Mouse (Mus musculus) hindbrain, embryonic 10.5 days (tissue): ENCODE data around the gene P4ha1. TPM values are rescaled to one million over a fixed set of nuclear protein-coding genes. Genes with fewer than 3 reads are reported as not detected.
"Not testable (repeated sequence)": the region's sequence is repeated elsewhere in the genome, so short reads cannot be mapped to it uniquely, and the experiment has no call there.

Source experiments
- DNase-seq: peaks from one replicate; pipeline ENCODE4 v3.0.0-alpha.2; 2017; ENCODE audit warnings: low spot score
- H3K27ac ChIP-seq: fragments of 300-500 bp; sonication (generic); 2 replicates; pipeline ENCODE4 v1.5.1; 2016; ENCODE audit warnings: mild to moderate bottlenecking, moderate library complexity
- H3K27me3 ChIP-seq: fragments of 300-500 bp; sonication (generic); 2 replicates; pipeline ENCODE4 v1.6.1; 2016; ENCODE audit warnings: mild to moderate bottlenecking; ENCODE audit not compliant: poor library complexity, insufficient read depth, severe bottlenecking
- H3K36me3 ChIP-seq: fragments of 300-500 bp; sonication (generic); 2 replicates; pipeline ENCODE4 v1.6.1; 2016; ENCODE audit warnings: mild to moderate bottlenecking, moderate library complexity
- H3K4me1 ChIP-seq: fragments of 300-500 bp; sonication (generic); replicated peaks from 2 replicates; pipeline ENCODE4 v1.6.1; 2016; ENCODE audit warnings: mild to moderate bottlenecking
- H3K4me3 ChIP-seq: fragments of 300-500 bp; sonication (generic); 2 replicates; pipeline ENCODE4 v1.5.1; 2016; ENCODE audit warnings: mild to moderate bottlenecking, moderate library complexity
- H3K9me3 ChIP-seq: fragments of 300-500 bp; sonication (generic); 2 replicates; pipeline ENCODE4 v1.6.1; 2016; ENCODE audit warnings: mild to moderate bottlenecking, moderate library complexity
- WGBS: fragments of 180-500 bp; shearing (Covaris S2); methylation state at CpG from one replicate; pipeline ENCODE4 v1.1.7; 2016; 5-methylcytosine and 5-hydroxymethylcytosine counted together
- polyA plus RNA-seq: library from polyadenylated mRNA; unstranded; fragments of >200 nt; fragmentation: Nextera tagmentation; extraction: Ambion mirVana; gene quantifications from 2 replicates; pipeline ENCODE4 v1.2.1, GENCODE M21; 2016

The P4ha1 gene
- polyA plus RNA-seq, 1 experiment from 2014 or later, result 37.2 TPM

DNA sequence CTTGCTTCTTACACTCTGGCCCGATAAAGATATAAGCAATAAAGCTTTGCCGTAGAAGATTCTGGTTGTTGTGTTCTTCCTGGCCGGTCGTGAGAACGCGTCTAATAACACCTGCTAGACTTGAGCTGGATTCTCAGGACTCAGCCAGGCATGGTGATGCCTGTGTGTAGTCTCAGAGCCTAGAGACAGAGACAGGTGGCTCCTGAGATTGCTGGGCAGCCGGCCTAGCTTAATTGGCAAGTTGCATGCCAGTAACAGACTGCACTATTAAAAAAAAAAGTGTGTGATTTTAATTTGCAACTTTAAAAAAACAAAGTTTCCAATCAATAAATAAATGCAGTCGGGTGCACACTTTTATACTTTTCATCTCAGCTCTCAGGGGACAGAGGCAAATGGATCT, 63.9 kb downstream of the P4ha1 start:
- H3K4me3 ChIP-seq, result no peak overlapping the region
- DNase-seq, result no peak
- 92% methylated on average over 8 of the region's 8 CpGs for WGBS

DNA sequence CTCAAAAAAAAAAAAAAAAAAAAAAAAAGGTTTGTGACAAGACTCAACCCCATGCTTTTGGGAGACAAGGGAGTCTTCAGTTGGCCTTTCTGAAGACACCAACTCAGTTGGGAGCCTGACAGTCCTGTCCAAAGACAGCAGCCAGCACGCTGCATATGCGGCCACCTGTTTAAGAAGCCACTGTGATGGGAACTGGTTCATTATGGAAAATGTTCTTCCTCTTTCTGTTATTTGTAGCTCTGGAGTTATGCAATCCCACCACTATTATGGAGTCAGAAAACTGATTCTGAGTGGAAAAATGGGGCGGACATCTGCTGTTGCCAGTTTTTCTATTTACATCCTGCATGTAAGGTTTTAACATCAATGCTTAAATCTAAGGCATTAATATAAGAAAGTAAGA, 66.6 kb downstream of the P4ha1 start:
- Histone ChIP-seq H3K9me3 (peaks cover 13% of the 10 kb centered on the region), H3K27ac (no peak overlapping the region), H3K4me3 (no peak overlapping the region), H3K27me3 (no peaks in the 10 kb centered on the region), H3K36me3 (0 out of 2 replicates have a peak, but pooled peaks cover 4% of the 10 kb centered on the region), H3K4me1 (no peaks in the 10 kb centered on the region)
- DNase-seq, result no peak
- 96% methylated on average over 3 of the region's 3 CpGs for WGBS

More for the DNA sequence above, 63.9 kb downstream of the P4ha1 start:
- 0 out of 2 replicates have a peak, but pooled peaks cover 4% of the 10 kb centered on the region for H3K36me3 ChIP-seq
- no peak overlapping the region for H3K27ac ChIP-seq
- peaks cover 13% of the 10 kb centered on the region for H3K9me3 ChIP-seq
- no peaks in the 10 kb centered on the region for H3K27me3 ChIP-seq
- H3K4me1 ChIP-seq, result no peaks in the 10 kb centered on the region

- Histone ChIP-seq H3K27me3 (no peaks in the 10 kb centered on the region), H3K4me3 (no peak overlapping the region), H3K4me1 (no peaks in the 10 kb centered on the region), H3K36me3 (0 out of 2 replicates have a peak, but pooled peaks cover 4% of the 10 kb centered on the region), H3K27ac (no peak overlapping the region), H3K9me3 (peaks cover 13% of the 10 kb centered on the region)
- no peak for DNase-seq
- WGBS, result 73% methylated on average over 4 of the region's 4 CpGs
These were observed 68.8 kb downstream of the P4ha1 start for GRCm38 (mm10) chr10:59391907-59392306.

- H3K27me3 ChIP-seq, H3K36me3 ChIP-seq, H3K9me3 ChIP-seq, DNase-seq, H3K4me1 ChIP-seq, H3K4me3 ChIP-seq, H3K27ac ChIP-seq: not testable (repeated sequence)
- 89% methylated on average over 12 of the region's 25 CpGs for WGBS
These were observed 72.4 kb downstream of the P4ha1 start, which contains the start of gene Gm10273 for GRCm38 (mm10) chr10:59395461-59395860. TSS of gene Gm10273 (plus strand) at chr10:59395632.

DNA sequence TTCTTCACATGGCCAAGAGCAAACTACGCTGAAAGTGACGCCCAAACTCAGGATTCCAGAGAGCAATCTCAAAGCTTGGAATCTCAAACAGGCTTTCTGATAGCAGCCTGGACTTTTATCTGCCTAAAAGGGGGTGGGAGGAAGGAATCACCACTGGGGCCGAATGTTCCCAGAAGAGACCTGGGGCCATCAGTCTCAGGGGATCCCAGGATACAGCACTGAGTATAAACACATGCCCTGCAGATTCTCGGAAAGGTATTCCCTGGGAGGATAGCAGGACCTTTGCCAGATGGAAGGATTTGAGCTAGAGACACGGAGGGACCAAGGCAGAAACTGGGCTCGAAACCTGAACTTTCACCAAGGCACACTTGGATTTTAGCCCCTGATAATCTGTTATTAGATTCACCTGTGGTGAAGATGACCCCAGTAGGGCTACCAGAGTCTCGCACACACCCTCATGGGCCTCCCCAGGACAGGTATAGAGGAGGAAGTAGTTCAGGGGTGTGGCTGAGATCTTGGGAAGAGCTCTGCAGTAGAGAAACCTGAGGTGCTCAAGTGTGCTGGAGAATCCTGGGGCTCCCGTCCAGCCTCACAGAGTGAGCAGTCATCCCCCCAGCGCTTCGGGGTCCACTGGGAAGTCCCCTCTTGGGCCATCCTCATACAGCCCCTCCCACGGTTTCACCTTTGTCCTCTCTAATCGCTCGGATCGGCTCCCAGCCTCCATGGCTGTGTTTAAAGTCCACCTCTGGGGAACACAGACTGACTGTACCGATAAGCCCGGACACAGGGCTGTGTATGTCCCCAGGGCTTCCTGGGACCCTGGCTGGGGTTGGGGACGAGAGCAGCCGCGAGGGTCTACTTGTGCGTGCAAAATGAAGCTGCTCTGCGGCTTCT, 80.0 kb downstream of the P4ha1 start, which contains the start of gene Pla2g12b:
Gene Pla2g12b, plus strand, starts transcription at position 762 of the 894 bp plus-strand sequence.
- Histone ChIP-seq H3K36me3 (no peaks in the 10 kb centered on the region), H3K9me3 (peaks cover 4% of the 10 kb centered on the region; the same call in 1 of the 2 replicates), H3K27me3 (no peaks in the 10 kb centered on the region), H3K27ac (peak within 1 kb of the TSS; percentile 64; the same call in 1 of the 2 replicates), H3K4me3 (no peak within 1 kb of the TSS), H3K4me1 (peaks cover 11% of the 10 kb centered on the region)
- no peak for DNase-seq
- WGBS, result 74% methylated on average over 21 of the region's 21 CpGs

DNA sequence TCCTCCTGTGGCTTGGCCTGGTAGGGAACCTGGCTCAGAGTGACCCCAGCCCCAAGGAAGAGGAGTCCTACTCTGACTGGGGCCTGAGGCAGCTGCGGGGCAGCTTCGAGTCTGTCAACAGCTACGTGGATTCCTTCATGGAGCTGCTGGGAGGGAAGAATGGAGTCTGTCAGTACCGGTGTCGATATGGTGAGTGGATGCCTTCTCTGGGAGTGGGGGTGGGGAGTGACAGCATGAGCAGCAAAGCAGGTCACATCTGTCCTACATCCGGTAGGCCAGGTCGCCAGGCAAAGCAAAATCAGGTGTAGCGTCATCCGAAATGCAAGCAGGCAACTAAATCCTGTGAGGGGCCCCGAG, 80.7 kb downstream of the P4ha1 start:
- Histone ChIP-seq H3K4me1 (peaks cover 11% of the 10 kb centered on the region), H3K27me3 (no peaks in the 10 kb centered on the region), H3K4me3 (no peak overlapping the region), H3K9me3 (peaks cover 4% of the 10 kb centered on the region; the same call in 1 of the 2 replicates), H3K36me3 (no peaks in the 10 kb centered on the region), H3K27ac (peak overlapping the region; percentile 64; the same call in 1 of the 2 replicates)
- no peak for DNase-seq
- 66% methylated on average over 10 of the region's 10 CpGs for WGBS

GRCm38 (mm10) chr10:59408499-59408898, 85.4 kb downstream of the P4ha1 start:
- peaks cover 17% of the 10 kb centered on the region for H3K4me1 ChIP-seq
- H3K27ac ChIP-seq, result no peak overlapping the region
- no peaks in the 10 kb centered on the region for H3K27me3 ChIP-seq
- WGBS, result 74% methylated on average over 6 of the region's 6 CpGs
- DNase-seq, result no peak
- H3K4me3 ChIP-seq, result no peak overlapping the region
- no peaks in the 10 kb centered on the region for H3K9me3 ChIP-seq
- no peaks in the 10 kb centered on the region for H3K36me3 ChIP-seq

- H3K9me3 ChIP-seq, result no peaks in the 10 kb centered on the region
- WGBS, result 80% methylated on average over 12 of the region's 12 CpGs
- H3K27ac ChIP-seq, result no peak overlapping the region
- H3K27me3 ChIP-seq, result no peaks in the 10 kb centered on the region
- no peak for DNase-seq
- H3K36me3 ChIP-seq, result no peaks in the 10 kb centered on the region
- peaks cover 7% of the 10 kb centered on the region; the same call in 1 of the 2 replicates for H3K4me1 ChIP-seq
- H3K4me3 ChIP-seq, result no peak overlapping the region
These were observed 87.2 kb downstream of the P4ha1 start for GRCm38 (mm10) chr10:59410264-59410663.

DNA sequence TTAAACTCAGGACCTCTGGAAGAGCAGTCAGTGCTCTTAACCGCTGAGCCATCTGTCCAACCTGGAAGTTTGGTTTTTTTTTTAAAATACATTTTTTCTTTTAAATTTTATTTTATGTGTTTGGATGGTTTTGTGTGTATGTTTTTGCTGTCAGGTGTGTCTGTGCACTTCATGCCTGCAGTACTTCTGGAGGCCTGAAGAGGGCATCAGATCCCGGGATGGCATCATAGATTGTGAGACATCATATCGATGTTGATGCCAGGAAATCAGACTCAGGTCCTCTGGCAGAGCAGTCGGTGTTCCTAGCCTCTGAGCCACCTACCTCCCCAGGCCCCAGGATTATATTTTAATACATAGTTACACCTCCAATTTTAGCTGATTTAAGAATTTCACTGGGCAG, 90.6 kb downstream of the P4ha1 start:
- Histone ChIP-seq H3K4me1 (peaks cover 7% of the 10 kb centered on the region; the same call in 1 of the 2 replicates), H3K27me3 (no peaks in the 10 kb centered on the region), H3K4me3 (no peak overlapping the region), H3K36me3 (no peaks in the 10 kb centered on the region), H3K9me3 (no peaks in the 10 kb centered on the region), H3K27ac (no peak overlapping the region)
- 89% methylated on average over 4 of the region's 4 CpGs for WGBS
- DNase-seq, result no peak

DNA sequence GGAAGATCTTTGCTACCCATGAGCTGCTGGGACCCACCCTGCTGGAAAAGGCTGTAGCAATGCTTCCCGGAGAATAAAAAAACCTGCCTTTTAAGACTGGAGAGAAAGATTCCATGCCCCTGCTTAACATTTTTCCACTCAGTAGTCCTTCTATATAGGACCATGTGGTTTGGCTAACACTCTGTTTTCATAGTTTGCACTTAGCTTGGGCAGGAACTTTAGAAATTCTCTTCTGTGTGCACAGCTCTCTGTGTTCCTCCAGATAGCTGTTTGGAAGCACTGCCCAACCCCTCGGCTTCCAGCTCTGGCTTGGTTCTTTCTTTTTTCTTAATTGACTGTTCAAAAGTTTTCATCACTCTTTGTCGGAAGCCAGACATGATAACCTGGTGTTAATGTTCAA, 93.5 kb downstream of the P4ha1 start:
- Histone ChIP-seq H3K27ac (no peak overlapping the region), H3K36me3 (no peaks in the 10 kb centered on the region), H3K4me3 (no peak overlapping the region), H3K27me3 (no peaks in the 10 kb centered on the region), H3K4me1 (no peaks in the 10 kb centered on the region), H3K9me3 (no peaks in the 10 kb centered on the region)
- no peak for DNase-seq
- 91% methylated on average over 3 of the region's 3 CpGs for WGBS

DNA sequence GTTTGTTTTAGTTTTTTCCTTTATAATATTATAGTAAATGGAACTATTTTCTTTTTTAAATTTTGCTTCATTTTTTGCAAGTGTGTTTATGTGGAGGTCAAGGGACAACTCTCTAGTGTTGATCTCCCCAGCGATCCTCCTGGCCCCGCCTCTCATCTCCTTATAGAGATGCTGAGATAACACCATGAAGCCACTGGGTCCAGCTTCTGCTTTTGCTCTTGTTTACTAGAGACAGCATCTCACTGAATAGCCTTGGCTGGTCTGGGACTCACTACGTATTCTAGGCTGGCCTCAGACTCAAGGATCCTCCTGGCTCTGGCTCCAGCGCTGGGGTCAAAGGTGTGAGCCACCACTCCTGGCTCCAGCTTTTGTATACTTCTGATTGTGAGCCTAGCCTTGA, 96.4 kb downstream of the P4ha1 start:
- Histone ChIP-seq H3K27ac (no peak overlapping the region), H3K4me1 (no peaks in the 10 kb centered on the region), H3K27me3 (no peaks in the 10 kb centered on the region), H3K4me3 (no peak overlapping the region), H3K9me3 (no peaks in the 10 kb centered on the region), H3K36me3 (no peaks in the 10 kb centered on the region)
- WGBS, result 90% methylated on average over 4 of the region's 4 CpGs
- no peak for DNase-seq
